ENCODE assay signal across 10 mouse cellular contexts in the genomic region with DNA sequence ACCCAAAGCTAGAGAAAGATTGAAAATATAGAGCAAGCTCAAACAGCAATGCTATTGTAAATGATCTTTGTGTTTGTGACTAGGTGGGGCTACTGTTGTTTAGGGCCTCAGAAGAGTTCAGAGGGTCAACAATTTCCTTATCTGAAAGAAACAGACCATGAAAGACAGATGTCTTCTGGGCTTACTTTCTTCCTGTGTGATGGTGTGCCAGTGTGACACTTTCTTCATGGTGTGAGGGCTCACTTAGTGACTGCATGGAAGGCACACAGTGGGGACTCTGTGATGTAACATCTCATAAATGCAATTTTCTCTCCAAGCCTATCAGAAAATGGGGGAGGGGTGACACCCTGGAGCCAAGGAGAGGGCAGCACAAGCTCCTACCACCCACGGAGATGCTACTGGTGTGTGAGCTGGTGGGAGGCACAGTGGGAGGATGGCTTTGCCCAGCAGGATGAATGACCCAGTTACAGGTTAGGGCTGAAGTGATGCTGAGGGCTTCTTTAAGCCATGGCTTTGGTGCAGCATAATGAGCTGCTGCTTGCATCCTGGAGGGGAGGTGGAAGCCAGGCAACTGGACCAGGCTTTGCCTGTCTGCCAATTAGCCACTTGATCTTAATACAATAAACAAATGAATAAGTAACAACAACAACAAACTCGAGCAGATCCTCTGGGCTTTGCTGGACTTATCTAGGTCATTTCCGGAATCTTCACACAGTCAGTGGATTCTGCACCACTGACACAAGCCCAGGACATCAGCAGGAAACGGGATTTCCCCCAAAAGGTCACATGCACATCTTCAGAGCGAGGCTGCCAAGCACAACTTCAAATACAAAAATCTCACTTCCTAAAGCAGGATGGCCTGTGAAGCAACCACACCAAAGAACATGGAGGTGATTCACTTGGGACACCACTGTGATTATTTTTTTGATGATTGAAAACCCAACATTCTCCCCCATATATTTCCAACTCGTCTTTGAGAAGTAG. TPM values are rescaled to one million over a fixed set of nuclear protein-coding genes. Genes with fewer than 3 reads are reported as not detected.
DNase-seq lines count a peak whose midpoint lies in the region; ATAC-seq and TF ChIP-seq lines count a peak whose summit lies in the region.
"Had no signal": no experiment of that assay in that cellular context is flagged by ENCODE, and none has a peak within 500 bp of the region (broad histone marks: within the 10 kb centered on the region; RNA-seq: fewer than 3 reads in every experiment).

No protein-coding gene starts in this region.

- no peak for ATAC-seq in stomach, embryonic 15.5 days (ENCODE audit: insufficient read depth, low FRiP score, low read depth)
- no peak for ATAC-seq in stomach, postnatal 0 days (ENCODE audit: low FRiP score, low TSS enrichment)
- peak; percentile 58 for ATAC-seq in common myeloid progenitor, adult 5-6 weeks (replicated peaks; ENCODE audit: low read depth, poor library complexity, severe bottlenecking)
- peak; percentile 69 for ATAC-seq in liver, embryonic 13.5 days (ENCODE audit: low read depth)
- ATAC-seq in intestine, embryonic 16.5 days = no peak

- H3K36me3 ChIP-seq in stomach, embryonic 15.5 days = no peaks in the 10 kb centered on the region
- H3K36me3 ChIP-seq in stomach, postnatal 0 days (ENCODE audit: control insufficient read depth, insufficient read depth, low read length) = no peaks in the 10 kb centered on the region
- no peaks in the 10 kb centered on the region for H3K36me3 ChIP-seq in liver, embryonic 13.5 days
- no peaks in the 10 kb centered on the region for H3K36me3 ChIP-seq in intestine, embryonic 16.5 days (ENCODE audit: control insufficient read depth, insufficient read depth, low read length)
- H3K36me3 ChIP-seq: embryonic facial prominence, embryonic 15.5 days; midbrain, embryonic 12.5 days had no signal

- H3K4me1 ChIP-seq in stomach, embryonic 15.5 days = peaks cover 7% of the 10 kb centered on the region; the same call in 1 of the 2 replicates
- no peaks in the 10 kb centered on the region for H3K4me1 ChIP-seq in stomach, postnatal 0 days (replicated peaks; ENCODE audit: control insufficient read depth, insufficient read depth)
- peaks cover 83% of the 10 kb centered on the region for H3K4me1 ChIP-seq in liver, embryonic 13.5 days (replicated peaks)
- H3K4me1 ChIP-seq in intestine, embryonic 16.5 days (ENCODE audit: control insufficient read depth, insufficient read depth, low read length) = peaks cover 3% of the 10 kb centered on the region; the same call in 1 of the 2 replicates
- H3K4me1 ChIP-seq: embryonic facial prominence, embryonic 15.5 days had no signal

- H3K9ac ChIP-seq in stomach, embryonic 15.5 days = no peak overlapping the region
- no peak overlapping the region for H3K9ac ChIP-seq in stomach, postnatal 0 days (ENCODE audit: low read length)
- H3K9ac ChIP-seq in liver, embryonic 13.5 days = peak overlapping the region; percentile 59
- H3K9ac ChIP-seq in intestine, embryonic 16.5 days (ENCODE audit: low read depth, low read length) = no peak overlapping the region
- H3K9ac ChIP-seq: embryonic facial prominence, embryonic 15.5 days; midbrain, embryonic 12.5 days had no signal

- H3K9me3 ChIP-seq in stomach, embryonic 15.5 days = no peaks in the 10 kb centered on the region
- H3K9me3 ChIP-seq in stomach, postnatal 0 days (ENCODE audit: control insufficient read depth, low read length) = no peaks in the 10 kb centered on the region
- no peaks in the 10 kb centered on the region for H3K9me3 ChIP-seq in liver, embryonic 13.5 days (replicated peaks)
- H3K9me3 ChIP-seq in intestine, embryonic 16.5 days (ENCODE audit: control insufficient read depth, low read length) = no peaks in the 10 kb centered on the region
- H3K9me3 ChIP-seq: embryonic facial prominence, embryonic 15.5 days; midbrain, embryonic 12.5 days had no signal

- TF ChIP-seq EP300 in stomach, postnatal 0 days (optimal IDR thresholded peaks at IDR 0.05) = no peak

- no peak for TF ChIP-seq CTCF in stomach, postnatal 0 days (IDR thresholded peaks at IDR 0.05; ENCODE audit: low read depth)

- H3K27ac ChIP-seq in stomach, embryonic 15.5 days = peak overlapping the region; percentile 22; the same call in 1 of the 2 replicates
- no peak overlapping the region for H3K27ac ChIP-seq in stomach, postnatal 0 days (replicated peaks)
- peak overlapping the region; percentile 90 for H3K27ac ChIP-seq in liver, embryonic 13.5 days
- H3K27ac ChIP-seq in intestine, embryonic 16.5 days (ENCODE audit: low read length) = no peak overlapping the region
- H3K27ac ChIP-seq: embryonic facial prominence, embryonic 15.5 days; midbrain, embryonic 12.5 days had no signal

- no peak overlapping the region for H3K4me3 ChIP-seq in stomach, embryonic 15.5 days (replicated peaks)
- no peak overlapping the region for H3K4me3 ChIP-seq in stomach, postnatal 0 days (ENCODE audit: low read depth, low read length)
- H3K4me3 ChIP-seq in liver, embryonic 13.5 days (replicated peaks) = 0 out of 2 replicates have a peak overlapping the region, but pooled peaks have one; percentile 3
- H3K4me3 ChIP-seq in intestine, embryonic 16.5 days (ENCODE audit: low read length) = no peak overlapping the region
- H3K4me3 ChIP-seq: embryonic facial prominence, embryonic 15.5 days; midbrain, embryonic 12.5 days had no signal

- 38% methylated on average over 6 of the region's 6 CpGs for WGBS in stomach, embryonic 15.5 days
- WGBS in stomach, postnatal 0 days = 48% methylated on average over 6 of the region's 6 CpGs
- WGBS in liver, embryonic 13.5 days (ENCODE audit: insufficient replicate concordance) = 9% methylated on average over 6 of the region's 6 CpGs
- 46% methylated on average over 6 of the region's 6 CpGs for WGBS in intestine, embryonic 16.5 days

- H3K27me3 ChIP-seq in stomach, embryonic 15.5 days (replicated peaks) = no peaks in the 10 kb centered on the region
- H3K27me3 ChIP-seq in stomach, postnatal 0 days (ENCODE audit: control insufficient read depth, insufficient read depth, low read length) = no peaks in the 10 kb centered on the region
- no peaks in the 10 kb centered on the region for H3K27me3 ChIP-seq in liver, embryonic 13.5 days
- no peaks in the 10 kb centered on the region; the same call in 1 of the 2 replicates for H3K27me3 ChIP-seq in intestine, embryonic 16.5 days (replicated peaks; ENCODE audit: control insufficient read depth, insufficient read depth, low read length)
- H3K27me3 ChIP-seq: midbrain, embryonic 12.5 days had no signal

- H3K4me2 ChIP-seq in stomach, embryonic 15.5 days = no peak overlapping the region
- no peak overlapping the region for H3K4me2 ChIP-seq in stomach, postnatal 0 days (replicated peaks; ENCODE audit: low read depth)
- peak overlapping the region; percentile 54 for H3K4me2 ChIP-seq in liver, embryonic 13.5 days
- no peak overlapping the region for H3K4me2 ChIP-seq in intestine, embryonic 16.5 days (ENCODE audit: low read depth, low read length)
- H3K4me2 ChIP-seq: embryonic facial prominence, embryonic 15.5 days; midbrain, embryonic 12.5 days had no signal

- DNase-seq in stomach, postnatal 0 days (ENCODE audit: low spot score) = no peak
- DNase-seq in liver, embryonic 13.5 days = peak; percentile 39
- DNase-seq in cerebellum, postnatal 14 days = no peak
- no peak for DNase-seq in urinary bladder, postnatal 14 days (ENCODE audit: low spot score)
- DNase-seq: kidney, adult 9 months had no signal

RNA-seq across cellular contexts. Expression of a gene that starts 46.5 kb away (rescaled TPM):
- 48.9 and 50.1 TPM in 2 replicates for polyA plus RNA-seq in stomach, embryonic 15.5 days (2015; fragmentation: Nextera tagmentation; extraction: Ambion mirVana)
- 38.7 and 41.3 TPM in 2 replicates for polyA plus RNA-seq in stomach, postnatal 0 days (2015; fragmentation: Nextera tagmentation; extraction: Ambion mirVana)
- total RNA-seq in common myeloid progenitor, adult 5-6 weeks (2017) = 35.6 and 36.2 TPM in 2 replicates
- 21.0 TPM in 2 replicates for polyA plus RNA-seq in liver, embryonic 13.5 days (2015; fragmentation: Nextera tagmentation; extraction: Ambion mirVana)
- 24.1 and 30.6 TPM in 2 replicates for polyA plus RNA-seq in intestine, embryonic 16.5 days (2015; fragmentation: Nextera tagmentation; extraction: Ambion mirVana)

Comparison
In these comparisons a context has a peak if more than half of its experiments do, and no peak if none do; other contexts are left out.
1. H3K27ac ChIP-seq: peak in stomach, embryonic 15.5 days (single experiment) and liver, embryonic 13.5 days (single experiment); none in stomach, postnatal 0 days (single experiment) and intestine, embryonic 16.5 days (single experiment).
2. ATAC-seq: peak in common myeloid progenitor, adult 5-6 weeks (single experiment) and liver, embryonic 13.5 days (single experiment); none in stomach, embryonic 15.5 days (single experiment), stomach, postnatal 0 days (single experiment) and intestine, embryonic 16.5 days (single experiment).